Mouse (Mus musculus) hindbrain, embryonic 10.5 days (tissue): ENCODE results near the gene 2310050C09Rik. TPM values are rescaled to one million over a fixed set of nuclear protein-coding genes. Genes with fewer than 3 reads are reported as not detected.

Experiments
- DNase-seq: peaks from one replicate; pipeline ENCODE4 v3.0.0-alpha.2; 2017; ENCODE audit warnings: low spot score
- H3K27ac ChIP-seq: fragments of 300-500 bp; sonication (generic); 2 replicates; pipeline ENCODE4 v1.5.1; 2016; ENCODE audit warnings: mild to moderate bottlenecking, moderate library complexity
- H3K27me3 ChIP-seq: fragments of 300-500 bp; sonication (generic); 2 replicates; pipeline ENCODE4 v1.6.1; 2016; ENCODE audit warnings: mild to moderate bottlenecking; ENCODE audit not compliant: poor library complexity, insufficient read depth, severe bottlenecking
- H3K36me3 ChIP-seq: fragments of 300-500 bp; sonication (generic); 2 replicates; pipeline ENCODE4 v1.6.1; 2016; ENCODE audit warnings: mild to moderate bottlenecking, moderate library complexity
- H3K4me1 ChIP-seq: fragments of 300-500 bp; sonication (generic); replicated peaks from 2 replicates; pipeline ENCODE4 v1.6.1; 2016; ENCODE audit warnings: mild to moderate bottlenecking
- H3K4me3 ChIP-seq: fragments of 300-500 bp; sonication (generic); 2 replicates; pipeline ENCODE4 v1.5.1; 2016; ENCODE audit warnings: mild to moderate bottlenecking, moderate library complexity
- H3K9me3 ChIP-seq: fragments of 300-500 bp; sonication (generic); 2 replicates; pipeline ENCODE4 v1.6.1; 2016; ENCODE audit warnings: mild to moderate bottlenecking, moderate library complexity
- WGBS: fragments of 180-500 bp; shearing (Covaris S2); methylation state at CpG from one replicate; pipeline ENCODE4 v1.1.7; 2016; 5-methylcytosine and 5-hydroxymethylcytosine counted together
- polyA plus RNA-seq: library from polyadenylated mRNA; unstranded; fragments of >200 nt; fragmentation: Nextera tagmentation; extraction: Ambion mirVana; gene quantifications from 2 replicates; pipeline ENCODE4 v1.2.1, GENCODE M21; 2016

The 2310050C09Rik gene
- not detected in 2 replicates for polyA plus RNA-seq

DNA sequence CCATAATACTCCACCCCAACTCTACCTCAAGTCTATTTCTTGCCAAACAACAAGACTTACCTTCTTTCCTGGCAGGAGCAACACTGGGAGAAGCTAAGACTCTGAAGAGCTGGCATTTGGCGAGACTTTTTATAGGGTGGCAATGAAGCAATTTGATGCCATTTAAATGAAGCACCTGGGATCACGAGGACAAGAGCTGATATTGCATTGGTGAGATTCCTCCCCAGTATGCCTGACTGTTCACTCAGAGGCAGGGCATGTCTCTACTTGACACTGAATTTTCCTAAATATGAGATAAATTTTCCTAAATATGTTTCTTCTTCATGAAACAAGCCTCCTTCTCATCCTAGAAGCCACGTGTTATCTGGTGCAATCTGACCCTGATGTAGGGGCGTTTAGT, at the start of gene 2310050C09Rik:
Gene 2310050C09Rik, minus strand, starts transcription at position 101 of the 400 bp plus-strand sequence.
- Histone ChIP-seq H3K4me1 (no peaks in the 10 kb centered on the region), H3K36me3 (no peaks in the 10 kb centered on the region), H3K27me3 (no peaks in the 10 kb centered on the region), H3K4me3 (no peak within 1 kb of the TSS), H3K27ac (no peak within 1 kb of the TSS), H3K9me3 (no peaks in the 10 kb centered on the region)
- WGBS = 87% methylated on average over 4 of the region's 4 CpGs
- DNase-seq = no peak

DNA sequence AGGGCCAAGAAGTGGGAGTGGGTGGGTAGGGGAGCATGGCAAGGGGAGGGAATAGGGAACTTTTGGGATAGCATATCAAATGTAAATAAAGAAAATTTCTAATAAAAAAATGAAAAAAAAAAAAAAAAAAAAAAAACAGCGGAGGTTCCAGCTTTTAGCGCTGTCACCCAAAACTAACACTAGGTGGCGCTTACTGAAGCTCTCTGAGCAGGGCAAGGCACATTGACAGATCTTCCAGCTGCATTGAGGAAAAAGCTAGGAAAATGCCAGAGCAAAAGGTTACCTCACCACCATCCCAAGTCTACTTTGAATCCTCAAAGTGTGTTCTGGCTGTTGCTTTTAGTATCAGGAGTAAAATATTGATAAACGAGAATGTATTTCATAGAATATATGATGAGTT, 37.6 kb upstream of the 2310050C09Rik start:
- Histone ChIP-seq H3K9me3 (no peaks in the 10 kb centered on the region), H3K4me3 (no peak overlapping the region), H3K4me1 (no peaks in the 10 kb centered on the region), H3K36me3 (no peaks in the 10 kb centered on the region), H3K27me3 (no peaks in the 10 kb centered on the region), H3K27ac (no peak overlapping the region)
- 25% methylated on average over 4 of the region's 4 CpGs for WGBS
- DNase-seq = peak; percentile 20

DNA sequence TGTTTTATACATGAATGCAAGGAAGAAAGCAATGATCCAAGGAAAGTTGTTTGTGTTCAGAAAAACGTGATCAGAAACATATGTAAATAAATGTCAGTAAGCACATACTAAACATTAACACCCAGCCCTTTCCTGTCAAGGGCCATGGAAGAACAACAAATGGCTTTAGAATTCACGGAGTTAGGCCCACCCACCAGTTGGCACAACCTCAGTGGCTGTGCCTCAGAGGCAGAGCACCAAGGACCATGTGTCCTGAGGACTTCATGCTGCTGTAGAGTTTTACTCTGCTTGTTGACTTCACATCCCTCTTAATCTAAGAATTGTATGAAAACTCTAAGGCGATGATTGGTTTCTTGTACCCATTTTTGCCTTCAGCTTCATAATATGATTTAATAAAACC, 35.2 kb upstream of the 2310050C09Rik start:
- 54% methylated on average over 3 of the region's 3 CpGs for WGBS
- no peak for DNase-seq
- no peaks in the 10 kb centered on the region for H3K4me1 ChIP-seq

DNA sequence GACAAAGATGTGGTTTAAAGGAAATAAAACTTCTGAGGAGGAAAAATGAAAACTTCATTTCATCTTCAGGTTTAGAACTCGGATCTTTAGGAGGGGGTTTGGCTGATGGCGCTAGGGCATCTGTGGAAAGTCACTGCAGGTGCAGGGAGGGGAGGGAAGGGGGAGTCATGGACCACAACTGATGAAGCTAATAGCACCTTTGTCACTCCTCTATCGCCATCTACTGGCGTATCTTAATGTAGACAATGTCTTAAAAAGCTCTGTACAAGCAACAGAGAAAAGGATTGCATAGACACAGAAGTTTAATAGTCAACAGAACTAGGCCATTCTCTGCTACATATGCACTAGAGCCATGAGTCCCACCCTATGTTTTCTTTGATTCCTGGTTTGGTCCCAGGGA, 33.6 kb upstream of the 2310050C09Rik start:
- 29% methylated on average over 4 of the region's 4 CpGs for whole genome bisulfite sequencing

More for the DNA sequence above, 35.2 kb upstream of the 2310050C09Rik start:
- Histone ChIP-seq H3K9me3 (no peaks in the 10 kb centered on the region), H3K36me3 (no peaks in the 10 kb centered on the region), H3K27me3 (no peaks in the 10 kb centered on the region), H3K4me3 (no peak overlapping the region), H3K27ac (no peak overlapping the region)

DNA sequence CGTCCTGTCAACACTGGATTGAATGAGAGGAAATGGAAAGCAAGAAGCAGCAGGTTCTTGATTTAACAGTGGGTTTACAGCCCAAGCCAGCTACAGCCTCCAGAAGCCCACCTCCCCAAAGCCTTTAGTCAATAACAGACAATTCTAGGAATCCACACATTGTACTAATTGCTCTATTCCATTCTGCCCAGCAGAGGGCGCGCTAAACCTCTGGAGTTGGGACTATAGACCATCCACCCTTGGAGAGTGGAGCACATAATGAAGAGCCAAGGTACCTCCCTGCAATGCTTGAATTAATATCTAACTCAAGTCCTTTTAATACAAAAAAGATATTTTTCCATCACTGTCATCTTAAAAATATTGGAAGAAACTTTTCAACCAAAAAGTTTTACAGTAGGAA, 33.0 kb upstream of the 2310050C09Rik start:
- no peak overlapping the region for H3K27ac ChIP-seq
- DNase-seq = peak; percentile 27
- H3K36me3 ChIP-seq = no peaks in the 10 kb centered on the region
- H3K27me3 ChIP-seq = no peaks in the 10 kb centered on the region
- H3K4me1 ChIP-seq = no peaks in the 10 kb centered on the region
- no peak overlapping the region for H3K4me3 ChIP-seq
- H3K9me3 ChIP-seq = no peaks in the 10 kb centered on the region
- WGBS = 26% methylated on average over 3 of the region's 3 CpGs

More for the DNA sequence above, 33.6 kb upstream of the 2310050C09Rik start:
- no peaks in the 10 kb centered on the region for H3K4me1 ChIP-seq
- H3K4me3 ChIP-seq = no peak overlapping the region
- H3K9me3 ChIP-seq = no peaks in the 10 kb centered on the region
- no peaks in the 10 kb centered on the region for H3K36me3 ChIP-seq
- no peaks in the 10 kb centered on the region for H3K27me3 ChIP-seq
- H3K27ac ChIP-seq = no peak overlapping the region
- DNase-seq = no peak

DNA sequence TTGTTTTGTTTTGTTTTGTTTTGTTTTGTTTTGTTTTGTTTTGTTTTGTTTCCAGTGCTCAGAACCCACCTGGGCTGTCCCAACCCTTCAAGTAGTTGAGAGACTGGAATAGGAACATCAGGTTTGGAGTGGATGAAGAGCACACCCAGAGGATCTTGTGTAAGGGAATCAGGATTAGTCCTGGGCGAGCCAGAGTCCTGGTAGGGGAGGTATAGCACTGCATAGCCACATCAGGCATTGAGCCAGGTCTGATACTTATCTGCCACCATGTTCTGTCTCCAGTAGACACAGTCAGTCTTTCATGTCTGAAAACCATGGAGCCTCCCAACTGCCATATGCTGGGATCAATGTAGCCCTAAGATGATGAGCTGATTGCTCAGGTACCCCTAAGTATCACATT, 24.5 kb upstream of the 2310050C09Rik start:
- 57% methylated on average over 1 of the region's 1 CpGs for WGBS
- no peaks in the 10 kb centered on the region for H3K9me3 ChIP-seq
- no peak for DNase-seq
- no peaks in the 10 kb centered on the region for H3K4me1 ChIP-seq
- H3K4me3 ChIP-seq = no peak overlapping the region
- no peaks in the 10 kb centered on the region for H3K36me3 ChIP-seq
- H3K27me3 ChIP-seq = no peaks in the 10 kb centered on the region
- no peak overlapping the region for H3K27ac ChIP-seq

DNA sequence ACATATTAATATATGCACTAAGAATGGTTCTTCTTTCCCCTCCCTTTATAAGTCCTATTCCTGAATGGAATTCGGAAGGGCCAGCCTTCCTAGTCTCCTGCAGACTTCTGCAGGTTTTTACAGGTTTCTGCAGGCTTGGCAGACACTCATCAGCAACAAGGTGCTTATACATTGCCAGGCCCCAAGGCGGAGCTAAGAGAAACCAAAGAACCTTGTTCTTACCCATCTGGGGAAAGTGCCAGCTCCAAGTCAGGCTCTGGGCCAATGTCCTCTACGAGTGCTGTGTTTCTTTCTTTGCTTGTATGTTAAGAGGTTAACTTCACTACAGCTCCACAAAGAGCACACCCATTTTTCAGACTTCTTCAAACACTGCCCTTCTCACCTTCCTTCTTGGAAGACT, 24.0 kb upstream of the 2310050C09Rik start:
- no peaks in the 10 kb centered on the region for H3K4me1 ChIP-seq
- no peaks in the 10 kb centered on the region for H3K36me3 ChIP-seq
- DNase-seq = no peak

DNA sequence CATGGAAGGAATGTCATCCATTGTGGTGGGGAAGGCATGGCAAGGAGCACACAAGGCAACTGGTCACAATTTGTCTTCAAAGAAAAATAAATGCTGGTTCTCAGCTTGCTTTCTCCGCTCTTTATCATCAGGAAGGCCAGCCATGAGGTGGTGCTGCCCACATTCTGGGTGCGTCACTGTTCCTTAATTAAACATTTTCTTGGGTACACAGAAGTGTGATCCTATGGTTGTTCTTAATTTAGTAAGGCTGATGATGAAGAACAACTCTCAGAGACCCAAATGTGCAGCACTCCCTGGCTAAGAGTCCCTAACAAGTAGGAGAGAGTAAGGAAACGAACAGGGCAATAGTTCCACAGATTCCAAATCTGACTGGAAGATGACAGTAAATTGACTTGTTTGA, 4.2 kb upstream of the 2310050C09Rik start:
- H3K4me3 ChIP-seq = no peak overlapping the region
- H3K4me1 ChIP-seq = no peaks in the 10 kb centered on the region
- H3K27me3 ChIP-seq = no peaks in the 10 kb centered on the region
- no peaks in the 10 kb centered on the region for H3K9me3 ChIP-seq
- DNase-seq = no peak
- no peaks in the 10 kb centered on the region for H3K36me3 ChIP-seq
- 84% methylated on average over 3 of the region's 3 CpGs for WGBS
- H3K27ac ChIP-seq = no peak overlapping the region

More for the DNA sequence above, 24.0 kb upstream of the 2310050C09Rik start:
- H3K4me3 ChIP-seq = no peak overlapping the region
- no peak overlapping the region for H3K27ac ChIP-seq
- H3K27me3 ChIP-seq = no peaks in the 10 kb centered on the region
- no peaks in the 10 kb centered on the region for H3K9me3 ChIP-seq
- 74% methylated on average over 3 of the region's 3 CpGs for WGBS

DNA sequence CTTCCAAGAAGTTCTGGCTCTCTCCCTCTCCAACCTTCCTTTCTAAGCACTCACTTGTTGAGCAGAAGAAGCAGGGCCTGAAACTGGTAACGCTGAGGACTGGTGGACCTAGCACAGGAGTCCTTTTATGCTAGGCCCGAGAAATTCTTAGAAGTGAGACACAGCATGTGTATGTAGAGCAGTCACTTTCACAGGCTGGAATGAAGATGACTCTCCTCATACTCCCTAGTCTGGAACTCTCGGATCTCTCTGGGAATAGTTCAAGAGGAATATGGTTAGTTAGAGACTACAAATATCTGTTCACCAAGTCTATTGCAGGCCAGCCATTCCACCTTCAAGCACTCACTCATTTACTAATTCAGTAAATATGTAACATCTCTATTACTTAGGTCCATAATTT, 18.8 kb downstream of the 2310050C09Rik start, which contains the start of gene Lce1l:
Gene Lce1l, minus strand, starts transcription at position 101 of the 400 bp plus-strand sequence.
- H3K4me3 ChIP-seq = no peak within 1 kb of the TSS
- no peaks in the 10 kb centered on the region for H3K9me3 ChIP-seq
- H3K27ac ChIP-seq = no peak within 1 kb of the TSS
- H3K27me3 ChIP-seq = no peaks in the 10 kb centered on the region
- no peak for DNase-seq
- WGBS = 89% methylated on average over 3 of the region's 3 CpGs
- H3K4me1 ChIP-seq = no peaks in the 10 kb centered on the region
- no peaks in the 10 kb centered on the region for H3K36me3 ChIP-seq

DNA sequence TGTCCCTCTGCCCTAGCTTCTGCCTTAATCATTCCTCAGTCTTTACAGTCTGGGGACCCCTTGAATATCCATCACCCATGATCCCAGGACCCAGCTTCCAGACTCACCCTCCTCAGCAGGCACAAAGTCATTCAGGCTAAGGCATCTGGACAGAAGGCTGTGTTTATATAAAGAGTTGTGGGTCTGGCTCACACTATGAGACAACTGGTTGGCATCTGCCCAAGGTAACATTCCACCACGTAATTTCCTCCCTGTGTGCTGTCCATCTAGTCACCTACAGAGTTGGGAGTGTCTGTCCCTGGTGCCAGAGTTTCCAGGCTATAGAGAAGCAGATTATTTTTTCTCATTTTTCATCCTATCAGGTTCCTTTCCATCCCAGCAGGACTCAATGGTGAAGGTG, 42.9 kb downstream of the 2310050C09Rik start, which contains the start of gene Kprp:
Gene Kprp, minus strand, starts transcription at position 140 of the 400 bp plus-strand sequence.
- Histone ChIP-seq H3K4me3 (no peak within 1 kb of the TSS), H3K27ac (no peak within 1 kb of the TSS), H3K27me3 (no peaks in the 10 kb centered on the region), H3K9me3 (no peaks in the 10 kb centered on the region), H3K4me1 (no peaks in the 10 kb centered on the region), H3K36me3 (no peaks in the 10 kb centered on the region)
- WGBS = 61% methylated on average over 1 of the region's 1 CpGs
- DNase-seq = no peak

DNA sequence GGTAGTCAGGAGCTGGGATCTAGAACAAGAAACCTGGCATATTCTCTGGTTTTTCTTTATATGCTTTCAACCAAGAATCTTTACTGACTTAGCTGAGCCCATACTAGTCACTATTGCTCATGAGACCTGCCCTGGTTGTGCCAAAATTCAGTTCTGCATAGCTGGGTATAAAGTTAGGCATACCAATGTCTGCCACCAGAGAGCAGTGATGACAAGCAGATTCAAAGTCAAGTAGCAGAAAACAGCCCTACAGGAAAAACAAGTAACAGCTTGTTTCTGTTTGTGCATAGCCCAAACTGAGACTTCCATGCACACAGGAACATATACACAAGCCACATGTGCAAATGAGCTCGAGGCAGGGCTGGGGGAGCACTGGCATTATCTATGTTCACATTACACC, 44.2 kb downstream of the 2310050C09Rik start:
- DNase-seq = no peak
- H3K4me3 ChIP-seq = no peak overlapping the region
- WGBS = 29% methylated on average over 1 of the region's 1 CpGs
- no peak overlapping the region for H3K27ac ChIP-seq
- no peaks in the 10 kb centered on the region for H3K27me3 ChIP-seq
- no peaks in the 10 kb centered on the region for H3K4me1 ChIP-seq
- no peaks in the 10 kb centered on the region for H3K36me3 ChIP-seq
- no peaks in the 10 kb centered on the region for H3K9me3 ChIP-seq

Other genes with a start within 250 kb of the 2310050C09Rik start
- gene Lce6a, start 248.6 kb downstream of the 2310050C09Rik start, polyA plus RNA-seq = not detected in 2 replicates
- not detected in 2 replicates for gene Lce1a1, start 221.9 kb downstream of the 2310050C09Rik start, polyA plus RNA-seq
- gene Lce1b, start 213.3 kb downstream of the 2310050C09Rik start, polyA plus RNA-seq = not detected in 2 replicates
- not detected in 2 replicates for gene Lce1a2, start 199.9 kb downstream of the 2310050C09Rik start, polyA plus RNA-seq
- not detected in 2 replicates for gene Lce1c, start 191.0 kb downstream of the 2310050C09Rik start, polyA plus RNA-seq
- not detected in 2 replicates for gene Lce1d, start 183.0 kb downstream of the 2310050C09Rik start, polyA plus RNA-seq
- not detected in 2 replicates for gene Lce1e, start 161.1 kb downstream of the 2310050C09Rik start, polyA plus RNA-seq
- not detected in 2 replicates for gene Lce1f, start 149.9 kb downstream of the 2310050C09Rik start, polyA plus RNA-seq
- not detected in 2 replicates for gene Gm38119, start 131.1 kb downstream of the 2310050C09Rik start, polyA plus RNA-seq
- gene Lce1g, start 117.9 kb downstream of the 2310050C09Rik start, polyA plus RNA-seq = not detected in 2 replicates
- gene Lce1h, start 105.2 kb downstream of the 2310050C09Rik start, polyA plus RNA-seq = not detected in 2 replicates
- not detected in 2 replicates for gene Lce1i, start 91.3 kb downstream of the 2310050C09Rik start, polyA plus RNA-seq
- gene Lce1j, start 79.7 kb downstream of the 2310050C09Rik start, polyA plus RNA-seq = not detected in 2 replicates
- gene Lce1k, start 62.3 kb downstream of the 2310050C09Rik start, polyA plus RNA-seq = not detected in 2 replicates
- not detected in 2 replicates for gene Kprp, start 43.0 kb downstream of the 2310050C09Rik start, polyA plus RNA-seq
- gene Lce1l, start 18.9 kb downstream of the 2310050C09Rik start, polyA plus RNA-seq = not detected in 2 replicates
- not detected in 2 replicates for gene Lce3a, start 56.0 kb upstream of the 2310050C09Rik start, polyA plus RNA-seq
- gene Lce3b, start 62.8 kb upstream of the 2310050C09Rik start, polyA plus RNA-seq = not detected in 2 replicates
- gene Lce3c, start 74.3 kb upstream of the 2310050C09Rik start, polyA plus RNA-seq = not detected in 2 replicates
- not detected in 2 replicates for gene Lce3d, start 87.2 kb upstream of the 2310050C09Rik start, polyA plus RNA-seq
- not detected in 2 replicates for gene Lce3e, start 96.8 kb upstream of the 2310050C09Rik start, polyA plus RNA-seq
- gene Lce3f, start 122.0 kb upstream of the 2310050C09Rik start, polyA plus RNA-seq = not detected in 2 replicates
- gene Crct1, start 145.5 kb upstream of the 2310050C09Rik start, polyA plus RNA-seq = 0.24 and 0.60 TPM in 2 replicates
- not detected in 2 replicates for gene Lce1m, start 148.8 kb upstream of the 2310050C09Rik start, polyA plus RNA-seq
- not detected in 2 replicates for gene Gm4858, start 198.6 kb upstream of the 2310050C09Rik start, polyA plus RNA-seq